Mouse (Mus musculus): ENCODE data around the gene Fbxw4. TPM values are rescaled to one million over a fixed set of nuclear protein-coding genes. Genes with fewer than 3 reads are reported as not detected.

Gene Fbxw4
- polyA plus RNA-seq, 1 experiment from 2014 or later, result 4.2 TPM

- H3K4me2 ChIP-seq, result no peak overlapping the region
- peaks cover 13% of the 10 kb centered on the region; the same call in 1 of the 2 replicates for H3K36me3 ChIP-seq
- no peak overlapping the region for H3K4me3 ChIP-seq
- 72% methylated on average over 6 of the region's 6 CpGs for WGBS
- no peaks in the 10 kb centered on the region for H3K9me3 ChIP-seq
- H3K27ac ChIP-seq, result no peak overlapping the region
- H3K27me3 ChIP-seq, result no peaks in the 10 kb centered on the region
- no peaks in the 10 kb centered on the region for H3K4me1 ChIP-seq
- no peak overlapping the region for H3K9ac ChIP-seq
- ATAC-seq (ENCODE audit: insufficient number of reproducible peaks, low FRiP score, low TSS enrichment, low read depth), result no peak
Measured at GRCm38 (mm10) chr19:45587509-45588292, 72.4 kb downstream of the Fbxw4 start.

DNA sequence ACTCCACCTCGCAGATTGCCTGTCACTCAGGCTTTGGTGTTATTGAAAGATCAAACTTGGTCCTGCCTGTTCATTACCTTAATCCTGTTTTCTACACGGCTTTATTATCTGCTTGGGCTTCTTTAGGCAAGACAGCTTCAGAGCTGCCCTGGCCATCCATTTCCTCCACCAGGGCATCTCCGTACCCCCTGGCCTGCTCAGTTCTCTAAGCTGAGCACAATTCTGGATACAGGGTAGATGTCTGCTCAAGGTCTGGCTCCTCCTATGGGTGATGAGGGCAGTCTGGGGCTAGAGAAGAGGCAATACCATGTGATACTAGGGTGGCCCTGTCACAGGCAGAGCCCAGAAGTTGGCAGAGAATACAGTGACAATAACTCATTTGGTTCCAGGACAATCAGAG is 73.3 kb downstream of the Fbxw4 start:
- no peak overlapping the region for H3K9ac ChIP-seq
- peaks cover 8% of the 10 kb centered on the region for H3K4me1 ChIP-seq
- no peaks in the 10 kb centered on the region for H3K9me3 ChIP-seq
- 60% methylated on average over 3 of the region's 3 CpGs for WGBS
- H3K4me3 ChIP-seq, result no peak overlapping the region
- H3K27me3 ChIP-seq, result no peaks in the 10 kb centered on the region
- no peak for ATAC-seq (ENCODE audit: insufficient number of reproducible peaks, low FRiP score, low TSS enrichment, low read depth)
- H3K27ac ChIP-seq, result no peak overlapping the region
- no peak overlapping the region for H3K4me2 ChIP-seq
- peaks cover 13% of the 10 kb centered on the region; the same call in 1 of the 2 replicates for H3K36me3 ChIP-seq

GRCm38 (mm10) chr19:45584856-45585620 is 75.1 kb downstream of the Fbxw4 start:
- Histone ChIP-seq H3K4me3 (no peak overlapping the region), H3K27me3 (no peaks in the 10 kb centered on the region), H3K27ac (no peak overlapping the region), H3K9me3 (no peaks in the 10 kb centered on the region), H3K4me1 (peaks cover 17% of the 10 kb centered on the region), H3K9ac (no peak overlapping the region), H3K4me2 (no peak overlapping the region), H3K36me3 (peaks cover 9% of the 10 kb centered on the region)
- WGBS, result 37% methylated on average over 9 of the region's 9 CpGs
- ATAC-seq (ENCODE audit: insufficient number of reproducible peaks, low FRiP score, low TSS enrichment, low read depth), result no peak

- H3K27ac ChIP-seq, result no peak overlapping the region
- H3K36me3 ChIP-seq, result peaks cover 20% of the 10 kb centered on the region
- H3K9ac ChIP-seq, result no peak overlapping the region
- no peak overlapping the region for H3K4me3 ChIP-seq
- no peak for ATAC-seq (ENCODE audit: insufficient number of reproducible peaks, low FRiP score, low TSS enrichment, low read depth)
- H3K27me3 ChIP-seq, result no peaks in the 10 kb centered on the region
- no peaks in the 10 kb centered on the region for H3K9me3 ChIP-seq
- H3K4me2 ChIP-seq, result no peak overlapping the region
- H3K4me1 ChIP-seq, result peaks cover 18% of the 10 kb centered on the region
- 85% methylated on average over 6 of the region's 6 CpGs for WGBS
Measured at GRCm38 (mm10) chr19:45583136-45583535, 77.0 kb downstream of the Fbxw4 start.

DNA sequence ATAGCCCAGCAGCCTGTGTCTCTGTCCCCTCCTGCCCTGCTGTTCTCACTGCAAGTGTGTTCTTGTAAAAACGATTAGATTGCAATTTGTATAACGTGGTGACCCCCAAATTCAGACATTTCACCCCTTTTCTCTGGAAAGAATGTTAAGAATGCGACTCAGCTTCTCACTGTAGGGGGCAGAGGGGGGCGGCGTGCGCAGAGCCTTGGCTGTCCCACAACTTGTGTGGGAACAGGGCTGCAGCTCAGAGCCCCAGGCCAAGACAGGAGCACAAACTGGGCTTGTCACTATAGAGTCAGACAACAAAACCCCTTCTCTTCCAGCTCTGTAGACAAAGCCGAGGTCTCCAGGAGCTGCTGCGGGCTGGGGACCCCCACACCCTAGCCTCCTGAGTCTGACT is 78.0 kb downstream of the Fbxw4 start:
- Histone ChIP-seq H3K4me2 (no peak overlapping the region), H3K4me1 (peaks cover 22% of the 10 kb centered on the region), H3K36me3 (peaks cover 25% of the 10 kb centered on the region), H3K9me3 (no peaks in the 10 kb centered on the region), H3K9ac (no peak overlapping the region), H3K4me3 (no peak overlapping the region), H3K27me3 (no peaks in the 10 kb centered on the region), H3K27ac (0 out of 2 replicates have a peak overlapping the region, but pooled peaks have one; percentile 0)
- no peak for ATAC-seq (ENCODE audit: insufficient number of reproducible peaks, low FRiP score, low TSS enrichment, low read depth)
- WGBS, result 31% methylated on average over 8 of the region's 8 CpGs

DNA sequence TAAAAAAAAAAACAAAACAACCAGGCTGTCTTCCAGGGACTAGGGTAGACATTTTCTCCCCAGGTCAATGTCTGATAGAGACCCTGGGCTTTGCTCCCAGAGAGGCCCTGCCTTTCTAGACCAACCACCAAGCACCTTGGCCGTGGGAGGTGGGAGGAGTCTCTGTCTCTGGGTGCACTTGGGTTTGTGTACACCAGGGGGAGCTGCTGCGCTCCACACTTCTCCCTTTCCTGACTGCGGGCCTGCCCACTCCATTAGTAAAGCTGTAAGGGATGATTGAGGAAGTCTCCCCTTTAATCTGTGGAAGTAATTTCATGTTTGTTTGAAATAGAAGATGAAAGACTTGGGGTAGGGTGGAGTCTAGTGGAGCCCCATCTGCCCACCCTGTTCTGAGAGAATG is 78.9 kb downstream of the Fbxw4 start:
- Histone ChIP-seq H3K9me3 (no peaks in the 10 kb centered on the region), H3K9ac (no peak overlapping the region), H3K27ac (no peak overlapping the region), H3K4me3 (no peak overlapping the region), H3K4me1 (peaks cover 29% of the 10 kb centered on the region), H3K27me3 (no peaks in the 10 kb centered on the region), H3K4me2 (no peak overlapping the region), H3K36me3 (peaks cover 26% of the 10 kb centered on the region)
- 54% methylated on average over 3 of the region's 3 CpGs for WGBS
- ATAC-seq (ENCODE audit: insufficient number of reproducible peaks, low FRiP score, low TSS enrichment, low read depth), result no peak

GRCm38 (mm10) chr19:45580235-45580634 is 79.9 kb downstream of the Fbxw4 start:
- Histone ChIP-seq H3K9ac (no peak overlapping the region), H3K4me3 (no peak overlapping the region), H3K4me1 (peaks cover 39% of the 10 kb centered on the region), H3K9me3 (no peaks in the 10 kb centered on the region), H3K4me2 (no peak overlapping the region), H3K27ac (no peak overlapping the region), H3K36me3 (peaks cover 26% of the 10 kb centered on the region), H3K27me3 (no peaks in the 10 kb centered on the region)
- no peak for ATAC-seq (ENCODE audit: insufficient number of reproducible peaks, low FRiP score, low TSS enrichment, low read depth)
- 72% methylated on average over 12 of the region's 12 CpGs for WGBS

DNA sequence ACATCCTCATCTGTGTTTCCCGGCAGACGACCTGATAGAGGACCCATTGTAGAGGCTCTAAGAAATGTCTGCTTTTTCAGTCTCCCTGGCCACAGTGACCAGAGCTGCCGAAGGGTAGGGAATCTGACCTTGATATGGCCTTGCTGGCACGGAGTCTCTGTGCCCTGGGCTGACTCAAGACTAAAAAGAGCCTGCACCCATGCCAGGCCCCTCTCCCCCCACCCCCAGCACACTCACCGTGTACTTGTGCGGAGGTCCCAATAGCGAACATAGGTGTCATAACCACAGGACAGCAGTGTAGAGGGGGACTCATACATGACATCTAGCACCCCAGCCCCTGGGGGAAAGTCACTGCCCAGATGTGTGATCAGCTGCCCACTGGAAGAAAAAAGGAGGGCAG is 80.7 kb downstream of the Fbxw4 start:
- Histone ChIP-seq H3K4me1 (peaks cover 48% of the 10 kb centered on the region), H3K27ac (no peak overlapping the region)
- WGBS, result 88% methylated on average over 7 of the region's 7 CpGs

DNA sequence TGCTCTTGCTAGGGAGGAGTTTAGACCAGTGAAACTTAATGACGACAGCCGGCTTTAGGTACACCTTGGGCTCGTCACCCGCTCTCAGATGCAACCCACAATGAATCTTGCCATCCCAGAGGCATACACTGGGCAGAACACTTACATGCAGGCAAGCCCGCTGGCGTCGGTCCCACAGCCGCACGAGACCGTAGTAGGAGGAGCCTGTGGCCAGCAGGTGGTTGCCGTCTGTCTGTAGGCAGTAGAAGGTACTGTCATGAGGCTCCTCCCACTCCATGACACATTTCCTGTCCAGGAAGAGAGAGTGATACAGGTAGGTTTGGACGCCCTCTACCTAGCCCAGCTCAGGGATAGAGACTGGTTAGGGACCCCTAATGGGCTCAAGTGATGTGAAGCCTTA is 81.1 kb downstream of the Fbxw4 start:
- no peak for ATAC-seq (ENCODE audit: insufficient number of reproducible peaks, low FRiP score, low TSS enrichment, low read depth)
- Histone ChIP-seq H3K9ac (no peak overlapping the region), H3K4me2 (no peak overlapping the region), H3K4me3 (no peak overlapping the region), H3K36me3 (peaks cover 24% of the 10 kb centered on the region), H3K4me1 (peaks cover 52% of the 10 kb centered on the region), H3K27me3 (no peaks in the 10 kb centered on the region), H3K27ac (no peak overlapping the region), H3K9me3 (no peaks in the 10 kb centered on the region)
- whole genome bisulfite sequencing, result 80% methylated on average over 12 of the region's 12 CpGs

More for the DNA sequence above, 80.7 kb downstream of the Fbxw4 start:
- Histone ChIP-seq H3K36me3 (peaks cover 26% of the 10 kb centered on the region), H3K9ac (no peak overlapping the region), H3K4me2 (no peak overlapping the region), H3K4me3 (no peak overlapping the region), H3K27me3 (no peaks in the 10 kb centered on the region), H3K9me3 (no peaks in the 10 kb centered on the region)
- no peak for ATAC-seq (ENCODE audit: insufficient number of reproducible peaks, low FRiP score, low TSS enrichment, low read depth)

DNA sequence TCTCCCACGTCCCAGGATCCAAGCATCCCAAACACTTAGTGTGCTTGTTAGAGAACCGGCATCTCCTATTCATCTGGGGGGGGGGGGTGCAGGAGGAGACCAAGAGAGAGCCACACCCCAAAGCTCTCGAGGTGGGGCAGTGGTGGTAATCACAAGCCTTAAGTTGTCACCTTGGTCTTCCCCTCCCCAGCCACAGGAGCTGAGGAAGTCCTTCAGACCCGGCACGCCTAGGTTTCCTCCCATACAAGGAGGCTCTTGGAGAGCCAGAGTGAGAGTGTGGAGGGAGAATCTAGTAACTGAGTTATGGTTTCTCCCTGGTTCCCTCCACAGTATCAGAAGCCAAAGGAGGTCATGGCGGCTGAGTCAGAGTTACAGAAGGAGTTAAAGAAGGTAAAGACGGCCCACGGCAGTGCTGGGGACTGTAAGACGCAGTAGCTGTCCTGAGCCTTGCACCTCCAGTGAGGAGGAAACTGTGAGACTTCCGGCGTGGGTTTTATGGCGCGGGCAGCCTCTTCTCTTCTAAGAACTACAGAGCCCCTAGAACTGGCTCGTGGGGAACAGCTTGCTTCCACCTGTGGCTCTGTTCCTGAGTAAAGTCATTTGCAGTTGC is 82.9 kb downstream of the Fbxw4 start:
- H3K9me3 ChIP-seq, result no peaks in the 10 kb centered on the region
- H3K27me3 ChIP-seq, result no peaks in the 10 kb centered on the region
- no peak overlapping the region for H3K4me2 ChIP-seq
- no peak overlapping the region for H3K4me3 ChIP-seq
- no peak for ATAC-seq (ENCODE audit: insufficient number of reproducible peaks, low FRiP score, low TSS enrichment, low read depth)
- peaks cover 50% of the 10 kb centered on the region for H3K4me1 ChIP-seq
- no peak overlapping the region for H3K27ac ChIP-seq
- H3K36me3 ChIP-seq, result peaks cover 22% of the 10 kb centered on the region
- 64% methylated on average over 14 of the region's 14 CpGs for WGBS
- no peak overlapping the region for H3K9ac ChIP-seq

- Histone ChIP-seq H3K9ac (no peak overlapping the region), H3K9me3 (no peaks in the 10 kb centered on the region), H3K4me2 (no peak overlapping the region), H3K4me3 (no peak overlapping the region), H3K4me1 (peaks cover 42% of the 10 kb centered on the region), H3K27ac (no peak overlapping the region), H3K27me3 (no peaks in the 10 kb centered on the region), H3K36me3 (peaks cover 30% of the 10 kb centered on the region)
- WGBS, result 24% methylated on average over 8 of the region's 8 CpGs
- no peak for ATAC-seq (ENCODE audit: insufficient number of reproducible peaks, low FRiP score, low TSS enrichment, low read depth)
Measured at GRCm38 (mm10) chr19:45575632-45576001, 84.5 kb downstream of the Fbxw4 start.

Data from limb, embryonic 15.5 days (tissue).